Mouse (Mus musculus) heart, adult 18-20 months (tissue): ENCODE results near the gene Mrps34. TPM values are rescaled to one million over a fixed set of nuclear protein-coding genes. Genes with fewer than 3 reads are reported as not detected.

Experiments
- total RNA-seq, 2 experiments: library from RNA; stranded (reverse); gene quantifications; 2 replicates each; pipeline ENCODE4 v1.2.3; 2021

Gene Mrps34
- total RNA-seq, 2 experiments from 2014 or later = 99.9 to 125 TPM

Other genes with a start within 250 kb of the Mrps34 start
- 100 to 1,000 TPM in 1 of 2 experiments, 10 to 100 TPM in 1; 88.2 to 103 TPM for gene Slc9a3r2, start 244.8 kb upstream of the Mrps34 start, total RNA-seq
- not detected for gene Npw, start 236.7 kb upstream of the Mrps34 start, total RNA-seq
- gene Zfp598, start 225.4 kb upstream of the Mrps34 start, total RNA-seq = 10 to 100 TPM; 16.4 to 17.2 TPM
- gene Syngr3, start 205.2 kb upstream of the Mrps34 start, total RNA-seq = under 1 TPM in 1 of 2 experiments, not detected in 1; 0.17 TPM
- 10 to 100 TPM; 24.0 to 24.3 TPM for gene Gfer, start 199.0 kb upstream of the Mrps34 start, total RNA-seq
- gene Noxo1, start 198.9 kb upstream of the Mrps34 start, total RNA-seq = under 1 TPM; 0.77 to 0.99 TPM
- gene Tbl3, start 187.5 kb upstream of the Mrps34 start, total RNA-seq = 10 to 100 TPM; 18.0 to 20.1 TPM
- gene Rnf151, start 177.1 kb upstream of the Mrps34 start, total RNA-seq = not detected
- gene Rps2, start 177.0 kb upstream of the Mrps34 start, total RNA-seq = 100 to 1,000 TPM; 701 to 738 TPM
- 1,000 to 10,000 TPM in 1 of 2 experiments, 100 to 1,000 TPM in 1; 976 to 1,178 TPM for gene Ndufb10, start 170.6 kb upstream of the Mrps34 start, total RNA-seq
- 100 to 1,000 TPM; 390 to 433 TPM for gene Rpl3l, start 167.3 kb upstream of the Mrps34 start, total RNA-seq
- gene Msrb1, start 158.5 kb upstream of the Mrps34 start, total RNA-seq = 100 to 1,000 TPM; 181 to 183 TPM
- under 1 TPM in 1 of 2 experiments, not detected in 1; 0.33 TPM for gene Hs3st6, start 142.1 kb upstream of the Mrps34 start, total RNA-seq
- gene Meiob, start 90.8 kb upstream of the Mrps34 start, total RNA-seq = under 1 TPM in 1 of 2 experiments, not detected in 1; 0.15 TPM
- 10 to 100 TPM; 86.0 to 91.0 TPM for gene Hagh, start 55.0 kb upstream of the Mrps34 start, total RNA-seq
- 10 to 100 TPM; 92.1 to 96.6 TPM for gene Fahd1, start 44.8 kb upstream of the Mrps34 start, total RNA-seq
- gene Igfals, start 29.1 kb upstream of the Mrps34 start, total RNA-seq = 10 to 100 TPM; 12.0 to 12.4 TPM
- 10 to 100 TPM; 20.0 to 21.3 TPM for gene Nubp2, start 8.8 kb upstream of the Mrps34 start, total RNA-seq
- gene Spsb3, start 8.5 kb upstream of the Mrps34 start, total RNA-seq = 10 to 100 TPM; 28.1 to 34.0 TPM
- 10 to 100 TPM; 18.4 to 22.3 TPM for gene Eme2, start within 50 bp of the Mrps34 start, total RNA-seq
- 10 to 100 TPM; 33.8 to 36.0 TPM for gene Nme3, start 1.4 kb downstream of the Mrps34 start, total RNA-seq
- gene Mapk8ip3, start 41.9 kb downstream of the Mrps34 start, total RNA-seq = 10 to 100 TPM; 55.9 to 64.8 TPM
- 10 to 100 TPM in 1 of 2 experiments, 1 to 10 TPM in 1; 8.9 to 11.2 TPM for gene Jpt2, start 65.6 kb downstream of the Mrps34 start, total RNA-seq
- gene Cramp1l, start 120.7 kb downstream of the Mrps34 start, total RNA-seq = 10 to 100 TPM in 1 of 2 experiments, 1 to 10 TPM in 1; 9.5 to 10.7 TPM
- gene Ift140, start 121.0 kb downstream of the Mrps34 start, total RNA-seq = 1 to 10 TPM; 3.5 to 5.5 TPM
- 10 to 100 TPM; 41.5 to 48.0 TPM for gene Tmem204, start 188.5 kb downstream of the Mrps34 start, total RNA-seq
- 10 to 100 TPM; 11.1 to 14.5 TPM for gene Telo2, start 220.9 kb downstream of the Mrps34 start, total RNA-seq
- gene Ptx4, start 225.6 kb downstream of the Mrps34 start, total RNA-seq = 1 to 10 TPM; 2.5 to 3.0 TPM
- 10 to 100 TPM; 26.2 to 31.3 TPM for gene Clcn7, start 238.3 kb downstream of the Mrps34 start, total RNA-seq